ENCODE assay signal across 27 mouse cellular contexts in genomic region chr8:86554220-86554891, GRCm38 (mm10). TPM values are rescaled to one million over a fixed set of nuclear protein-coding genes. Genes with fewer than 3 reads are reported as not detected.
A peak's percentile ranks its signal among the peaks of the same experiment; 100 is the strongest.
DNase-seq lines count a peak whose midpoint lies in the region; ATAC-seq and TF ChIP-seq lines count a peak whose summit lies in the region.
"Had no signal": no experiment of that assay in that cellular context is flagged by ENCODE, and none has a peak within 500 bp of the region (broad histone marks: within the 10 kb centered on the region; RNA-seq: fewer than 3 reads in every experiment).

No protein-coding gene starts in this region.

- no peak overlapping the region for H3K4me2 ChIP-seq in heart, embryonic 12.5 days
- H3K4me2 ChIP-seq: embryonic facial prominence, embryonic 13.5 days; embryonic facial prominence, embryonic 15.5 days; forebrain, embryonic 13.5 days; forebrain, embryonic 15.5 days had no signal

- no peaks in the 10 kb centered on the region for H3K9me3 ChIP-seq in heart, embryonic 12.5 days (replicated peaks)
- H3K9me3 ChIP-seq: embryonic facial prominence, embryonic 13.5 days; embryonic facial prominence, embryonic 15.5 days; forebrain, embryonic 13.5 days; forebrain, embryonic 15.5 days; G1E had no signal

- peak; percentile 24 to 54 for DNase-seq in adrenal gland, adult (ENCODE audit: inconsistent age in 2 of 2, low spot score in 1 of 2)
- DNase-seq in adrenal gland, postnatal 10 days = no peak
- DNase-seq in cerebellum, adult 2 months = peak in 1 of 2 experiments; percentile 60
- no peak for DNase-seq in cerebellum, postnatal 4 days (ENCODE audit: low spot score in 2 of 2)
- DNase-seq in heart, adult 11 months = peak; percentile 63
- DNase-seq: adrenal gland, postnatal 14 days; B cell, adult 2 months; cerebellum, adult 11 months; cerebellum, adult 9-10 months; cerebellum, postnatal 14 days; embryo, embryonic 11 days; forebrain, postnatal 0 days had no signal

- no peak for ATAC-seq in heart, embryonic 12.5 days (ENCODE audit: insufficient number of reproducible peaks, low FRiP score)
- ATAC-seq: activated CD4-positive, CD25-positive, alpha-beta regulatory T cell, adult 4 months; CD4-positive, CD25-positive, alpha-beta regulatory T cell, adult 4 months; forebrain, embryonic 13.5 days; forebrain, embryonic 15.5 days; forebrain, postnatal 0 days; Patski had no signal

- H3K4me3 ChIP-seq in cerebellum, adult 2 months (replicated peaks; ENCODE audit: insufficient read depth, low read depth, low read length) = no peak overlapping the region
- no peak overlapping the region for H3K4me3 ChIP-seq in heart, embryonic 12.5 days
- H3K4me3 ChIP-seq: embryonic facial prominence, embryonic 13.5 days; embryonic facial prominence, embryonic 15.5 days; erythroblast, embryonic 14.5 days; forebrain, embryonic 13.5 days; forebrain, embryonic 15.5 days had no signal

- no peak overlapping the region for H3K9ac ChIP-seq in heart, embryonic 12.5 days
- H3K9ac ChIP-seq: embryonic facial prominence, embryonic 13.5 days; embryonic facial prominence, embryonic 15.5 days; forebrain, embryonic 13.5 days; forebrain, embryonic 15.5 days; forebrain, postnatal 0 days had no signal

- no peak for TF ChIP-seq POLR2A in cerebellum, adult 2 months (IDR thresholded peaks at IDR 0.05; ENCODE audit: borderline replicate concordance, insufficient read depth, low read length)

- 35% methylated on average over 12 of the region's 12 CpGs for WGBS in cerebellum, adult 2 months
- WGBS in heart, embryonic 12.5 days = 74% methylated on average over 12 of the region's 12 CpGs

- H3K27me3 ChIP-seq in cerebellum, adult 2 months (ENCODE audit: control insufficient read depth, insufficient read depth, low read length) = no peaks in the 10 kb centered on the region
- H3K27me3 ChIP-seq in heart, embryonic 12.5 days (replicated peaks) = no peaks in the 10 kb centered on the region
- H3K27me3 ChIP-seq: embryonic facial prominence, embryonic 13.5 days; embryonic facial prominence, embryonic 15.5 days; forebrain, embryonic 13.5 days; forebrain, embryonic 15.5 days; Patski had no signal

- TF ChIP-seq CTCF in cerebellum, adult 2 months (IDR thresholded peaks at IDR 0.05; ENCODE audit: borderline replicate concordance, insufficient read depth, low read depth, low read length) = no peak

- H3K27ac ChIP-seq in cerebellum, adult 2 months (ENCODE audit: insufficient read depth, low read length) = peak overlapping the region; percentile 88
- no peak overlapping the region for H3K27ac ChIP-seq in heart, embryonic 12.5 days (ENCODE audit: poor library complexity, severe bottlenecking)
- H3K27ac ChIP-seq: embryonic facial prominence, embryonic 13.5 days; embryonic facial prominence, embryonic 15.5 days; forebrain, embryonic 13.5 days; forebrain, embryonic 15.5 days had no signal

- peaks cover 40% of the 10 kb centered on the region for H3K4me1 ChIP-seq in cerebellum, adult 2 months (ENCODE audit: control insufficient read depth, insufficient read depth, low read length)
- H3K4me1 ChIP-seq in heart, embryonic 12.5 days (replicated peaks) = no peaks in the 10 kb centered on the region
- H3K4me1 ChIP-seq: embryonic facial prominence, embryonic 15.5 days; forebrain, embryonic 13.5 days; forebrain, embryonic 15.5 days had no signal

- no peaks in the 10 kb centered on the region for H3K36me3 ChIP-seq in heart, embryonic 12.5 days
- H3K36me3 ChIP-seq: embryonic facial prominence, embryonic 13.5 days; embryonic facial prominence, embryonic 15.5 days; forebrain, embryonic 15.5 days; G1E had no signal

RNA-seq across cellular contexts. Expression of gene Abcc12, which starts 26.1 kb away (rescaled TPM):
- under 1 TPM; 0.18 to 0.21 TPM for total RNA-seq in adrenal gland, postnatal 10 days (2021)
- 7.4 and 7.5 TPM in 2 replicates for polyA plus RNA-seq in cerebellum, adult 2 months (2012; rRNA removed)
- polyA plus RNA-seq in heart, embryonic 12.5 days (2016; fragmentation: Nextera tagmentation; extraction: Ambion mirVana) = not detected in 2 replicates
- total RNA-seq: adrenal gland, postnatal 36 days; CH12.LX; common myeloid progenitor, adult 5-6 weeks; gastrocnemius, adult 18-20 months had no signal
- polyA plus RNA-seq: activated CD4-positive, CD25-positive, alpha-beta regulatory T cell, adult 4 months; CD4-positive, CD25-positive, alpha-beta regulatory T cell, adult 4 months; embryonic facial prominence, embryonic 11.5 days; erythroblast, embryonic 14.5 days had no signal

Comparison
In these comparisons a context has a peak if more than half of its experiments do, and no peak if none do; other contexts are left out.
1. DNase-seq: peak in adrenal gland, adult (2 of 2) and heart, adult 11 months (single experiment); none in adrenal gland, postnatal 10 days (single experiment) and cerebellum, postnatal 4 days (0 of 2).